Mouse (Mus musculus): Measurements from ENCODE around the gene Fundc1.
A peak's percentile ranks its signal among the peaks of the same experiment; 100 is the strongest.
"Not testable (repeated sequence)": the region's sequence is repeated elsewhere in the genome, so short reads cannot be mapped to it uniquely, and the experiment has no call there.

Fundc1 gene

DNA sequence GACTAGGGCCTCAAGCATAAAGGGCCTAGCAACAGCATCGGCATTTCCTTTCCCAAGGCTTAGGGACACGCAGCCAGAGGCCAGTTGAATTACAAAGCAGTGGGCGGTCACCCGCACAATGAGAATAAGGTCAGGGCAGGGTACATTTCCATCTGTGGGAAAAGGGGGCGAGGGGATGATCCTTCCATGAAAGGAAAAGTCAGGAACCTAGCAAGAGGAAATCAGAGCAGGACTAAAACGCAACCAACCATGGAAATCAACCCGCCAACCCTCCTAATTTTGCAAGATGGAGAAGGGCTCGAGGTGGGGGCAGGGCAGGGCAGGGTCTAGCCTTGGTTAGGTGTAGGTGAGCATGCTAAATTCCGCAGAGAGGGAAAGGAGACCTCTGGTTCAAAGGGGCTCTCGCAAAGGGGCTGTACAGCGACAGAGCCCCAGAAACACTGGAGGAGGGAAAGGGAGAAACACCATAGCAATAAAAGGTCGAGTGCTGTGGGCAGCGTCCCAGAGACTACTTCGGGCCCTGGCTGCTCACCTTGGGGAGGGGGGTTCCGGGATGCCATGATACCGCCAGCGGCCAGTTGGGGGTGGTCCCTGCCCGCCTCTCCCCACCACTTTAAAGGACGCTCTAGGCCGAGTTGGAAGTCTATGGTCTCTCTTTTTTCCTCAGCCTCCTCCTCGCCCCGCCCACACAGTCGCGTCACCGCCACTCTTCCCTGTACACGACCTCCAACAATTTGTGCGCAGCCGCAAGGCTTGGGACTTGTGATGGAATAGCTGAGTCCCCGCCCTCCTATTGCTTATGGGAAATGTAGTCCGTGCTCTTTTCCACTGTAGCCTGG lies at the start of gene Fundc1:
Fundc1 (minus strand) TSS at position 705 of the 839 bp plus-strand sequence.
- peak; percentile 96 to 97 for DNase-seq

DNA sequence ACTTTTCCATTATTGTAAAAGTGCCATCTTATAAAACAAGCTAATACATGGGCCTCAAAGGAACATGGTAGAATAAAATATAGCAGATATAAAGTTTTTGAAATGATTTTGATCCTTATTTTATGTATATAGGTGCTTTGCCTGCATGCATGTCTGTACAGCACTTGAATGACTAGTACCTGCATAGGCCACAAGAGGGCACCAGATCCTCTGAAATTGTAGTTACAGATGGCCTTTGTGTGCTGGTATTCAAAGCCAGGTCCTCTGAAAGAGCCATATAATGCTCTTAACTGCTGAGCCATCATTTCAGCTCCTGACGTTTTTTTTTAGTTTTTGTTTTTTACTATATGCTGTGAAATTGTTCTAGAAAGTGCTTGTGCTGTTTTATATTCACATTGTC lies 39.1 kb upstream of the Fundc1 start:
- no peak for DNase-seq

DNA sequence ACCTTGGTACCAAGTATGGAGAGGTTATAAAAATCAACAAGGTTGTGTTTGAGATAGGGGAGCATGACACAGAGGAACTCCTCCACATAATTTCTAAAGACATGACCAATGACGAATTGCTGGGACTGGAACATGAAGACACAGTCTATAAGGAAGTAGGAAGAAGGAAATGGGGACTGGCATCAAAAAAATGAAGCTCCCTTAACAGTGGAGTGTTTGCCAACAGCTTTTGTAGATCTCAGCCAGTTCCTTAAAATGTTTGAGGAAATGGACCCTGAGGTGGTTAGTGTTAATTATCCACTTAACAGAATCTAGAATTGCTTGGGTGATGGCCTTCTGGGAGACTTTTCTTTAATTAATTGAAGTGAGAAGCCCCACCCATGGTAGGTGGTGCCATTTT lies 36.6 kb upstream of the Fundc1 start:
- no peak for DNase-seq

GRCm38 (mm10) chrX:17607668-17608067 lies 35.5 kb upstream of the Fundc1 start:
- DNase-seq = no peak

GRCm38 (mm10) chrX:17593331-17593730 lies 21.2 kb upstream of the Fundc1 start:
- no peak for DNase-seq

GRCm38 (mm10) chrX:17590745-17591144 lies 18.6 kb upstream of the Fundc1 start:
- DNase-seq = peak; percentile 40 to 47

DNA sequence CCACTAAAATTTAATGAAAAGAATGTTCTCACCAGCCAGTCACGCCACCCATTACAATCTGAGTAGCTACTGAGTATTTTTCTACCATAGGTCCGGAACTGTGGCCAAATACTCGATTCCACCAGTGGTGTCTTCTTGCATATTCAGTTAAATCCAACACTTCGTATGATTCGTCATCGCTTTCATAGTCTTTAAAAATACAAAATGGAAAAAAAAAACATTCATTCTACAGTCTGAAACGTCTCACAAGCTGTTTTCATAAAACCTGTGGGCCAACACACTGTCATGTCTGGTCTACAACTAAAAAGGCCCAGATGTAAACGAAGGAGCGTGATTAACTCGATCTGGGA lies 879 bp downstream of the Fundc1 start:
- no peak for DNase-seq

- DNase-seq = no peak
Observed at GRCm38 (mm10) chrX:17568670-17569069, 3.5 kb downstream of the Fundc1 start.

DNA sequence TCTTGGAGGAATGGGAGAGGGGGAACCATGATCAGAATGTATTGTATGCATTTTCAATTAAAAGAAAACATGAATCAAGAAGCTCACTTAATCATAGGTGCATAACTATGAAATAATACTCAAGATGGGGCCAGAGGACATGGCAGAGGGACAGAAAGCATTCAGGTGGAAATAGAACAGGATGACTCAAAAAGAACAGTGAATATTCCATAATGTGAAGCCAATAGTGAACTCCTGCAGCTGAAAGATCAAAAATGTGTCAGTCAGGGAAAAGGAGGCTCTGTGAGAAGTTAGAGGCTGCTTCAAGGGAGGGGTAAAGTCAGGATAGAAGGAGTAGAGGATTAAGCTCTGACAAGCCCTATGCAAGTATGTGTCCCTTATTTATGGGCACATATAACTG lies 6.4 kb downstream of the Fundc1 start:
- no peak for DNase-seq

DNA sequence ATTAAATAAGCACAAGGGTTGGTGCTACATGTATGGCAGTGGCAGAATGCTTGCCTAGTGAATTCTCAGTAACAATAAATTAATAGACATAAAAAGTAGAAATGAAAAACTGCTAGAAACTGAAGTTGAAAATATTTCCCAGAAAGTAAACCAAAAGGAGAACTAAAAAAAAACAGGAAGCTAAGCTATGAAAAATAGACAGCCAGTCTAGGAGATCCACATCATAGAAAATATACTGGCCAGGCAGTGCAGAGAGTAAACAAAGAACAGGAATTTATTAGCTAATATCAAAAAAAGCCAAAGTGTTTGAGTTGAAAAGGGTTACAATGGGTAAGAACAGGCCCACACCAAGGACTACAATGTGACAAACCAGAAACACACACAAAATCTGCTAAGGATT lies 7.4 kb downstream of the Fundc1 start:
- DNase-seq = no peak

DNA sequence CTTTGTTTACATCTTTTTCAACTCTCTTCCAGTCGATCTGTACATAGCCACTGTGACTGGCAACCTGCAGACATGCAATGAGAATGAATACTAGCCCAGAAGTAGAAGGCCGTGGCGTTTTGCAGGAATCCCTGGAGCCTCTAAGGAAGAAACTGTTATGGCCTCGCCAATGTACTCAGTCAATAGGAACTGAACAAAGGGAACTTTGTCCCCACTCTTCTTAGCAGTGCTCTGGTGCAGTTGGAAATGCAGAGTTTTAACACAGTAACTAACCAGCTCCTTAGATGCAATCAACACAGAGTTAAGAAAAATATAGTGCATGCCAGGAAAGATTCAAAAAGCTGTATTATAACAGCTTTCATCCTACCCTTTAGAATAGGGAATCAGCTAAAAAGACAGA lies 13.4 kb downstream of the Fundc1 start:
- no peak for DNase-seq

DNA sequence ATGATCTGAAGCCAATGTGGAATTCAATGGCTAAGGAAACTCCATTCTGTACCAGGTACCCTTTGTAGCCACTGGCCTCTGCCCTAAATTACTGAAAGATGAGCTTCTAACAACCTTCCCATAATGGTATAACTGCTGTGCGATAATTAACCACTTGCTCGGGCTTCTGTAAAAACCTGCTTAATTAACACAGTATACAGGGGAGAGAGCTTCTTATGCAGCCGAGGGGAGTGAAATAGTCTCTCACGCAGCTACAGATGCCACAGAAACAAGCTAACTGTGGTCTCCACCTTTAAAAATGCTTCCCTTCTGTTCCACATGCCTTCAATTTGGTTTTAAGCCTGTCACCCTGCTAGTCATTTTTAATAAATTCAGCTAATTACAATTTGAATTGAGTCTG lies 17.6 kb downstream of the Fundc1 start:
- DNase-seq = no peak

DNA sequence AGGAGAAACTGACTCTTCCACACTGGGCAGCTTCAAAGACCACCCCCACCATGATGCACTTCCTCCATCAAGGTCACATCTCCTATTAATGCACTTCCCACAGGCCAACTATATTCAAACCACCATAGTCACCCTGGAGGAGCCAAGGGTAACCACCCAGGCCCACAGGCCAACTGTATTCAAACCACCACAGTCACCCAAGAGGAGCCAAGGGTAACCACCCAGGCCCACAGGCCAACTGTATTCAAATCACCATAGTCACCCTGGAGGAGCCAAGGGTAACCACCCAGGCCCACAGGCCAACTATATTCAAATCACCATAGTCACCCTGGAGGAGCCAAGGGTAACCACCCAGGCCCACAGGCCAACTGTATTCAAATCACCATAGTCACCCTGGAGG lies 20.5 kb downstream of the Fundc1 start:
- not testable (repeated sequence) for DNase-seq

DNA sequence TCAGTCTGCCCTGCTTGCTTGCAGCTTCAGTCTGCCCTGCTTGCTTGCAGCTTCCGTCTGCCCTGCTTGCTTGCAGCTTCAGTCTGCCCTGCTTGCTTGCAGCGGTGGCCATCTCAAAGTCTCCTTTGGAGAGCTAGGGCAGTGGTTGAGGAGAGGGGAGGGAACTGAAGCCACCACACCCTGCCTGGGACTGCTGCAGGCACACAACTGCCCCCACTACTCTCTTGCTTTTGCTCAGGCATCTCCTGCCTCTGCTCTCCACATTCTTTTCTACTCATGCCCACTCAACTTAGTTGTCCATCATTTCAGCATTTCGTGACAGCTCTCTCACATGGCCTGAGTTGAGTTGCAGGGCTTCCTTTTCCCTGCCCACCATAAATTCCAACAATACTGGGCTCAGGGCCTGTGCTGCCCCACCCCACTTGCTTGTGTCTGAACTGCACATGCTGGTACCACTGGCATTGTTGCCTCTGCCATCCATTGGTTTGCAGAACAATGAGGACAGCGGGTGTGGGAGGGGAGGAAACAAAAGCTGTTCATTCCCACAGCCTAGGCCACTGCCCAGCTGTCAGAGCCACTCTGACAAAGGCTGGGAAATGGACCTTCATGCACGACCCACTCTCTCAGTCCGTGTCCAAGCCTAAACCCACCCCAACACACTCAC lies 24.9 kb downstream of the Fundc1 start:
- no peak for DNase-seq

GRCm38 (mm10) chrX:17544860-17545492 lies 27.1 kb downstream of the Fundc1 start:
- DNase-seq = peak in 1 of 2 experiments; percentile 4

- DNase-seq = no peak
Observed at GRCm38 (mm10) chrX:17537701-17538100, 34.4 kb downstream of the Fundc1 start.

DNA sequence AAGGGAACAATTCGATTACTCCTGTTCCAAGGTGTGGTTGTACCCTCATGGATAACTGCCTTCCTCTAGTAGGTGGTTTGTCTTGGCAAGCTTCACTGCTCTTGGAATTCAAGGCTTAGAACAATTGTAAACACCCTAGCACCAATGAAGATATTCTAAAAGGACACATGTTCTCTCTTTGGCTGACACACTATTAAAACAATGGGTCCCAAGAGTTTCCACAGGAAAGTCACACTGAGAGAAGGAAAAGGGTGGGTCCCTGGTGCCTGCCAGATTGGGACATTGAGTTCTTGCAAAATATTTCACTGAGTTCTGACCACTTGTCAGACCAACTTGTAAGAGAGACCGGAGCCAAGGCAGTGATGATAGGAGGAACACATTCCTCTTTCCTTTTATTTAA lies 45.1 kb downstream of the Fundc1 start:
- peak; percentile 9 to 37 for DNase-seq

DNA sequence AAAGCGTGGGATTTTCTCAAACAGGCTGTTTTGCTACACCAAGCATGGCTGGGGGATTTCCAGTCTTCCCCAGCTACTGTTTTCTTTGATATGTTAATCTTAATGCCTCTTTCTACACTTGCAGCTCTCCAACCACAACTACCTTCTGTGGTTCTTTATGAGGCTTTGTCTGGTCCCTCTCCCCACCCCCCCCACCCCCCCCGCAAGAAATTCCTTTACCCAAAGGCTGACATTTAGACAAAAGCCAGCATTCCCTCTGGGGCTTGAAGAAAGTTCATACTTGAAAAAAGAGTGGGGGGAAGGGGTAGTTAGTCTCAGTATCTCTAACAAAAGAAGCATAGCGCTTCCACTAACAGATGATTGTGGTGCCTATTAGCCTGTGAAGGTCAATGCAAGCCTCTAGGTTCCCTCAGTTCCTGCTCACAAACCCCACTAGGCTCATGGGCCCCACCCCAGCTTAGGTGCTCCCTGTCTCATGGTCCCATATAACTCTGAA lies 50.9 kb downstream of the Fundc1 start:
- no peak for DNase-seq

DNA sequence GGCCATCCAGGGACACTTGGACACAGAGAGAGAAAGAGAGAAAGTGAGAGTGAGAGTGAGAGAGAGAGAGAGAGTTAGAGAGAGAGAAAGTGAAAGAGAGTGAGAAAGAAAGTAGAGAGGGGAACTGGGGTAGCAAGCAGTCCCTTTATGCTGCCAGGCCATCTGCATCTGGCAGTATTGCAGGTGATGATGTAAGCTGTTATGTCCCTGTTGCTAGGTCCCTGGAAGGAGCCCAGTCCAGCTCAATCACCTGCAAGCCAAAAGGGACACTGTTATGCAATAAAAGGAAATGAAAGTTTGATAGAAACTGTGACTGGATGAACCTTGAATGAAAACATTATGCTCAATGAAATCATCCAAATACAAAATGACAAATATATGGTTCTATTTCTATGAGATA lies 52.0 kb downstream of the Fundc1 start:
- DNase-seq = peak in 1 of 2 experiments; percentile 6

- no peak for DNase-seq
Observed at GRCm38 (mm10) chrX:17514012-17514411, 58.1 kb downstream of the Fundc1 start.

- DNase-seq = no peak
Observed at GRCm38 (mm10) chrX:17512021-17512602, 60.0 kb downstream of the Fundc1 start.

Data from kidney, adult 8-10 months (tissue).